Mouse (Mus musculus) lung, embryonic 16.5 days (tissue): ENCODE measurements around the gene Akr1b8. TPM values are rescaled to one million over a fixed set of nuclear protein-coding genes. Genes with fewer than 3 reads are reported as not detected.
"Not testable (repeated sequence)": the region's sequence is repeated elsewhere in the genome, so short reads cannot be mapped to it uniquely, and the experiment has no call there.

Source experiments
- ATAC-seq: fragments of 200-750 bp; cut with Nextera tagmentation; 2 replicates; pipeline ENCODE4 v1.8.0; 2017; ENCODE audit warnings: low read depth, mild to moderate bottlenecking, moderate library complexity
- H3K27ac ChIP-seq: fragments of 300-500 bp; sonication (generic); 2 replicates; pipeline ENCODE4 v1.5.1; 2014; ENCODE audit warnings: mild to moderate bottlenecking, control low read depth, low read length
- H3K27me3 ChIP-seq: fragments of 300-500 bp; sonication (generic); 2 replicates; pipeline ENCODE4 v1.6.1; 2014; ENCODE audit warnings: low read depth, low read length, mixed read lengths; ENCODE audit not compliant: control insufficient read depth, insufficient read depth
- H3K36me3 ChIP-seq: fragments of 300-500 bp; sonication (generic); 2 replicates; pipeline ENCODE4 v1.6.1; 2014; ENCODE audit warnings: low read length; ENCODE audit not compliant: control insufficient read depth, insufficient read depth
- H3K4me1 ChIP-seq: fragments of 300-500 bp; sonication (generic); replicated peaks from 2 replicates; pipeline ENCODE4 v1.6.1; 2014; ENCODE audit warnings: low read length, mixed read lengths; ENCODE audit not compliant: control insufficient read depth, insufficient read depth
- H3K4me2 ChIP-seq: fragments of 300-500 bp; sonication (generic); 2 replicates; pipeline ENCODE4 v1.6.1; 2014; ENCODE audit warnings: low read depth, low read length, control low read depth
- H3K4me3 ChIP-seq: fragments of 300-500 bp; sonication (generic); 2 replicates; pipeline ENCODE4 v1.5.1; 2014; ENCODE audit warnings: mild to moderate bottlenecking, low read length, control low read depth
- H3K9ac ChIP-seq: fragments of 300-500 bp; sonication (generic); 2 replicates; pipeline ENCODE4 v1.6.1; 2014; ENCODE audit warnings: low read length, control low read depth
- H3K9me3 ChIP-seq: fragments of 300-500 bp; sonication (generic); 2 replicates; pipeline ENCODE4 v1.6.1; 2016; ENCODE audit warnings: low read length; ENCODE audit not compliant: control insufficient read depth
- WGBS: fragments of 180-500 bp; shearing (Covaris S2); extraction: QIAGEN DNeasy Blood & Tissue Kit; methylation state at CpG from one replicate; pipeline ENCODE4 v1.1.7; 2014; 5-methylcytosine and 5-hydroxymethylcytosine counted together
- polyA plus RNA-seq: library from polyadenylated mRNA; unstranded; fragments of >200 nt; fragmentation: Nextera tagmentation; extraction: Ambion mirVana; gene quantifications from 2 replicates; pipeline ENCODE4 v1.2.1, GENCODE M21; 2015

The Akr1b8 gene
- polyA plus RNA-seq, 1 experiment from 2014 or later, result 7.5 TPM

DNA sequence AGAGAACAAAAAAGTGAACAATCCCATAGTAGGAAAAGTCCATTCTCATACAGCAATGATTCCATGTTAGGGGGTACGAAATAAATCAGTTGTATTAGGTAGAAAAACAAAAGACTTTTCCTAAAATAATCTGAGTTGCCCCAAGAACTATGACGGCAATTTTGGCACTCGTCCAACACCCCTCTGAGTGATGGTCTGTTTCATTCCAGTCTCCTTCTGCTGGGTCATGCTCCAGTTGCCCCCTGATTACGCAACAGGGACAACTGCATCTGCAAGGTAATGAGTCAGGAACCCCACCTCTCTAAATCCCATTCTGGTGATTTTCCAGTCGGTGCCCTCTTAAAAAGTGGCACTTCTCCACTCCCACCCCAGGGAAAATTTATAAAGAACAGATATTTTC, 35.7 kb upstream of the Akr1b8 start:
- H3K4me1 ChIP-seq, result peaks cover 10% of the 10 kb centered on the region
- ATAC-seq, result no peak
- H3K9ac ChIP-seq, result peak overlapping the region; percentile 15; the same call in 1 of the 2 replicates
- WGBS, result 27% methylated on average over 5 of the region's 5 CpGs
- peak overlapping the region; percentile 90 for H3K4me2 ChIP-seq
- no peak overlapping the region for H3K27ac ChIP-seq
- no peaks in the 10 kb centered on the region for H3K27me3 ChIP-seq
- H3K4me3 ChIP-seq, result peak overlapping the region; percentile 74
- no peaks in the 10 kb centered on the region for H3K9me3 ChIP-seq
- no peaks in the 10 kb centered on the region for H3K36me3 ChIP-seq

GRCm38 (mm10) chr6:34318636-34319035, 35.3 kb upstream of the Akr1b8 start:
- Histone ChIP-seq H3K27ac (no peak overlapping the region), H3K4me2 (no peak overlapping the region), H3K36me3 (no peaks in the 10 kb centered on the region), H3K9ac (no peak overlapping the region), H3K27me3 (no peaks in the 10 kb centered on the region), H3K9me3 (no peaks in the 10 kb centered on the region), H3K4me1 (peaks cover 10% of the 10 kb centered on the region), H3K4me3 (no peak overlapping the region)
- 31% methylated on average over 6 of the region's 6 CpGs for WGBS
- ATAC-seq, result no peak

- no peaks in the 10 kb centered on the region for H3K36me3 ChIP-seq
- H3K4me3 ChIP-seq, result no peak overlapping the region
- no peak for ATAC-seq
- WGBS, result 93% methylated on average over 7 of the region's 7 CpGs
- H3K4me1 ChIP-seq, result peaks cover 3% of the 10 kb centered on the region
- no peak overlapping the region for H3K27ac ChIP-seq
- H3K9me3 ChIP-seq, result no peaks in the 10 kb centered on the region
- H3K9ac ChIP-seq, result no peak overlapping the region
- no peak overlapping the region for H3K4me2 ChIP-seq
- H3K27me3 ChIP-seq, result no peaks in the 10 kb centered on the region
Measured at GRCm38 (mm10) chr6:34322121-34322520, 31.8 kb upstream of the Akr1b8 start.

- 81% methylated on average over 5 of the region's 5 CpGs for WGBS
- Histone ChIP-seq H3K4me1 (no peaks in the 10 kb centered on the region), H3K27ac (no peak overlapping the region)
Measured at GRCm38 (mm10) chr6:34331379-34331778, 22.5 kb upstream of the Akr1b8 start.

GRCm38 (mm10) chr6:34331804-34332203, 22.1 kb upstream of the Akr1b8 start:
- H3K27me3 ChIP-seq, H3K4me1 ChIP-seq, H3K9ac ChIP-seq, H3K9me3 ChIP-seq, H3K4me3 ChIP-seq, ATAC-seq, H3K36me3 ChIP-seq, H3K4me2 ChIP-seq, H3K27ac ChIP-seq: not testable (repeated sequence)
- 81% methylated on average over 12 of the region's 12 CpGs for WGBS

More at GRCm38 (mm10) chr6:34331379-34331778, 22.5 kb upstream of the Akr1b8 start:
- Histone ChIP-seq H3K4me3 (no peak overlapping the region), H3K36me3 (no peaks in the 10 kb centered on the region), H3K4me2 (no peak overlapping the region), H3K9ac (no peak overlapping the region), H3K27me3 (no peaks in the 10 kb centered on the region), H3K9me3 (no peaks in the 10 kb centered on the region)
- no peak for ATAC-seq

DNA sequence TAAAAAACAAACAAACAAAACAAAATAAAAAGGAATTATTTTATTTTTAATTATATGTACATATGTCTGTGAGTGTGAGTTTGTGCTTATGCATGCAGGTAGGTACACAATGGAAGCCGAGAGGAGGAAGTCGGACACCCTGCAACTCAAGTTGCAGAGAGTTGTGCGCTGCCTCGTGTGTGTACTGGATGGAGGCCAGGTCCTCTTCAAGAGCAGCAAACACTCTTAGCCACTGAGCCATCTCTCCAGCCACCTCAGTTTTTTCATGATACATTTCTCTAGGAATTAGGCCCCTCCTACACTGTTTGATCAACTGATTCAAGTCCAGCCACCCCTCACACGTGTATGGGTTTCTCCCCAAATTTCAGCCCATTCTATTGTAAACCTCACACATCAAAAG, 19.2 kb upstream of the Akr1b8 start:
- Histone ChIP-seq H3K9me3 (no peaks in the 10 kb centered on the region), H3K4me3 (no peak overlapping the region), H3K9ac (no peak overlapping the region), H3K27me3 (no peaks in the 10 kb centered on the region), H3K27ac (no peak overlapping the region), H3K4me2 (no peak overlapping the region), H3K4me1 (no peaks in the 10 kb centered on the region), H3K36me3 (no peaks in the 10 kb centered on the region)
- 57% methylated on average over 5 of the region's 5 CpGs for WGBS
- peak; percentile 51; the same call in 1 of the 2 replicates for ATAC-seq

DNA sequence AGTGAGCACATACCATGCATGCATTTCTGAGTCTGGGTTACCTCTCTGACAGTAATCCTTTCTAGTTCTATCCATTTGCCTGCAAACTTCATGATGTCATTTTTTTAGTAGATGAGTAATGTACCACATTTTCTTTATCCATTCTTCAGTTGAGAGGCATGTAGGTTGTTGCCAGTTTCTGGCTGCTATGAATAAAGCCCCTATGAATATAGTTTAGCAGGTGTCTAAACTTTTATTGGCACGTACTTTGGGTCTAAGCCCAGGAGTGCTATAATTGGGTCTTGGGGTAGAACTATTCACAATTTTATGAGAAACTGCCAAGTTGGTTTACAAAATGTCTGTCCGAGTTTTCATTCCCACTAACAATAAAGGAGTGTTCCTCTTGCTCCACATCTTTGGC, 16.1 kb upstream of the Akr1b8 start:
- Histone ChIP-seq H3K36me3 (no peaks in the 10 kb centered on the region), H3K4me1 (no peaks in the 10 kb centered on the region), H3K4me3 (no peak overlapping the region), H3K9ac (no peak overlapping the region), H3K4me2 (no peak overlapping the region), H3K27me3 (no peaks in the 10 kb centered on the region), H3K9me3 (no peaks in the 10 kb centered on the region), H3K27ac (no peak overlapping the region)
- ATAC-seq, result no peak
- 76% methylated on average over 2 of the region's 2 CpGs for WGBS

- no peak overlapping the region for H3K9ac ChIP-seq
- ATAC-seq, result no peak
- H3K4me1 ChIP-seq, result peaks cover 8% of the 10 kb centered on the region
- no peak overlapping the region for H3K4me3 ChIP-seq
- H3K36me3 ChIP-seq, result no peaks in the 10 kb centered on the region
- H3K4me2 ChIP-seq, result no peak overlapping the region
- WGBS, result 79% methylated on average over 4 of the region's 4 CpGs
- H3K27ac ChIP-seq, result no peak overlapping the region
- H3K9me3 ChIP-seq, result no peaks in the 10 kb centered on the region
- H3K27me3 ChIP-seq, result no peaks in the 10 kb centered on the region
Measured at GRCm38 (mm10) chr6:34341991-34342390, 11.9 kb upstream of the Akr1b8 start.

DNA sequence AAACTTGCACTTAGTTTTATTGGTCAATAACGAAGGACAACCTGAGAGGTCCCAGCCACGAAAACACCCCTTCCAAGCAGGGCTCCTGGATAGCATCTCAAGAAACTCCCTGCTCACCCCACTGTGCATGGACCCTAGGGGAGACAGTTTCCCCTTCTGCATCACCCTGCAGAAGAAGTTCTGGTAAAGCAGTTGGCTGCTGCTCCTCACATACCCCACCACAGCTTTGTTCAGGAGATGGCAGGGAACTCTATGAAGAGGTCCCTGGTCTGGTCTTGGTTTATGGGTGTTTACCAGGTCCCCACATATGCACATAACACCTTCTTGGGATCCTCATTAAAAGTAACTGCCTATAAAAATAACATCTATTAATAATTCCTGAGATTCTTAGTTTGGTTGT, 11.4 kb upstream of the Akr1b8 start:
- Histone ChIP-seq H3K9ac (no peak overlapping the region), H3K4me1 (peaks cover 8% of the 10 kb centered on the region), H3K27me3 (no peaks in the 10 kb centered on the region), H3K36me3 (no peaks in the 10 kb centered on the region), H3K9me3 (no peaks in the 10 kb centered on the region), H3K4me2 (no peak overlapping the region), H3K27ac (no peak overlapping the region), H3K4me3 (no peak overlapping the region)
- ATAC-seq, result no peak
- WGBS, result 79% methylated on average over 2 of the region's 2 CpGs

DNA sequence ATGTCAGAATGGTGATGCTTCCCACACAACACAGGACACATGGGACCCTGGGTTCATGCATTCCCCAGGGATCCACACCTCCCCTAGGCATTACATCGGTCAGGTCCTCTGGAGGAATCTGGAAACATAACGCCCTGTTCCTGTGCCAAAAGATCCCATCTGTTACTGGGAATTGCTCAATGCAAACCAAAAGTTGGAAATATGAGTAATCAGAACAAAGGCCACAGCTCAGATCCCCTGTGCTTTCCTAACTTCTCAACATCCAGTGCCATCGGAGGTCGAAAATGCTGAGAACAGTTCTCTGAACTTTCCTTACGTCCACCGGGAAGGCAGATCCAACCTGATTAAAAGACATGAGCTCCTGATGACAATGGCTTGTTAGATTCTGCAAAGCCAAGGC, 10.5 kb upstream of the Akr1b8 start:
- Histone ChIP-seq H3K4me1 (peaks cover 8% of the 10 kb centered on the region), H3K36me3 (no peaks in the 10 kb centered on the region), H3K4me2 (no peak overlapping the region), H3K9me3 (no peaks in the 10 kb centered on the region), H3K27me3 (no peaks in the 10 kb centered on the region), H3K27ac (no peak overlapping the region), H3K9ac (no peak overlapping the region), H3K4me3 (no peak overlapping the region)
- WGBS, result 73% methylated on average over 6 of the region's 6 CpGs
- ATAC-seq, result no peak
